Comparison of ENCODE assay signal across 9 mouse cellular contexts in the genomic region with DNA sequence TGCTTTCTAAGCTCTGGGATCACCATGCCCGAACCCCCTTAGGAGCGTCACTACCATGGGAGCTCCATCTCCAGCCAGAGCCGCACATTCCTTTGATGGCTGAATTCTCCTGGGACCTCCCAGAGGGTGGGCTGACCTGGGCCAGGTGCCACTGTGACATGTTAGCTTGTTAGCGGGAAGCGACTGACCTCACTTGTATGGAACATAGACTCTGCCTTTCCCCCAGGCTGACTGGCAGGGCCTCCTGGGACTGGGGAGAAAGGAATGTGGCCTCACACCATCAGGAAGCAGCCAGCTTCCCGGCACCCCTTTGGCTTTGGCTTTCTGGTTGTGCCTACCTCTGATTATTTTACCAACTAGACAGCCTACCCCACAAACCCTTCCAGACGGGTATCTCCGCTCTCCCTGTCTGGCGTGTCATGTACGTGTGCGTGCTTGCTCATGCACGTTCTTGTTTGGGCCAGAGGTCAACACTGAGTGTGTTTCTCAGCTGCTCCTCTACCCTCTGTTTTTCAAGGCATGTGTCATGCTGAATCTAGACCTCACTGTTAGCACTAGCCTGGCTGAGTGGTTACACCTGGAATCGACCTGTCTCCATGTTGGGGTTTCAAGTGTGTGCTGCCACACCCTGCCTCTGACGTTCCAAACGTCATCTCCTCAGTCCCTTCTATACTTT.
DNase-seq lines count a peak whose midpoint lies in the region; ATAC-seq and TF ChIP-seq lines count a peak whose summit lies in the region.
"Had no signal": no experiment of that assay in that cellular context is flagged by ENCODE, and none has a peak within 500 bp of the region (broad histone marks: within the 10 kb centered on the region; RNA-seq: fewer than 3 reads in every experiment).

No protein-coding gene starts in this region.

- no peak for TF ChIP-seq POLR2A in heart, adult 2 months (IDR thresholded peaks at IDR 0.05; ENCODE audit: insufficient read depth, low read depth, low read length)
- no peak for TF ChIP-seq POLR2A in kidney, adult 2 months (IDR thresholded peaks at IDR 0.05; ENCODE audit: low read depth, low read length)
- no peak for TF ChIP-seq POLR2A in thymus, adult 2 months (IDR thresholded peaks at IDR 0.05; ENCODE audit: control insufficient read depth, extremely low read depth, insufficient read depth, low read length, poor library complexity)

- H3K9ac ChIP-seq in heart, adult 2 months (ENCODE audit: low read depth, low read length): no peak overlapping the region
- peak overlapping the region; percentile 62; the same call in 1 of the 2 replicates for H3K9ac ChIP-seq in liver, embryonic 13.5 days

- no peak for TF ChIP-seq EP300 in heart, adult 2 months (IDR thresholded peaks at IDR 0.05; ENCODE audit: insufficient read depth, low read depth, low read length)

- H3K36me3 ChIP-seq in heart, adult 2 months (ENCODE audit: control insufficient read depth, insufficient read depth, low read length): no peaks in the 10 kb centered on the region; the same call in 1 of the 2 replicates
- H3K36me3 ChIP-seq in embryonic facial prominence, embryonic 10.5 days (replicated peaks): peaks cover 62% of the 10 kb centered on the region
- H3K36me3 ChIP-seq in kidney, adult 2 months (ENCODE audit: control insufficient read depth, insufficient read depth, low read length): no peaks in the 10 kb centered on the region; the same call in 1 of the 2 replicates
- peaks cover 29% of the 10 kb centered on the region for H3K36me3 ChIP-seq in liver, embryonic 13.5 days
- H3K36me3 ChIP-seq in thymus, adult 2 months (ENCODE audit: control insufficient read depth, insufficient read depth, low read length): no peaks in the 10 kb centered on the region

- intact Hi-C loops in heart, adult 2 months (cut with DNase I): loop anchor here (2.0 kb wide), 2 partner anchors 17 to 33 kb away; no protein-coding TSS in a partner anchor

- 0 out of 2 replicates have a peak, but pooled peaks cover 1% of the 10 kb centered on the region for H3K79me2 ChIP-seq in heart, adult 2 months (replicated peaks; ENCODE audit: control insufficient read depth, insufficient read depth, low read length)

- H3K4me2 ChIP-seq in liver, embryonic 13.5 days: no peak overlapping the region; the same call in 1 of the 2 replicates

- peak overlapping the region; percentile 69 for H3K27ac ChIP-seq in heart, adult 2 months
- H3K27ac ChIP-seq in embryonic facial prominence, embryonic 10.5 days (replicated peaks): peak overlapping the region; percentile 88
- H3K27ac ChIP-seq in kidney, adult 2 months (ENCODE audit: insufficient read depth, low read depth, low read length): no peak overlapping the region
- H3K27ac ChIP-seq in liver, embryonic 13.5 days: peak overlapping the region; percentile 97
- H3K27ac ChIP-seq in thymus, adult 2 months (ENCODE audit: control insufficient read depth, insufficient read depth, low read length): no peak overlapping the region

- DNase-seq in heart, adult 2 months: peak in 1 of 2 experiments; percentile 29
- DNase-seq in heart, adult 8-10 months (ENCODE audit: low spot score): no peak
- peak; percentile 32 for DNase-seq in embryonic facial prominence, embryonic 10.5 days (ENCODE audit: low spot score)
- peak; percentile 54 for DNase-seq in kidney, adult 2 months
- DNase-seq in liver, embryonic 13.5 days: no peak
- DNase-seq in thymus, adult 2 months: no peak
- DNase-seq in cerebellum, adult 9-10 months: no peak
- DNase-seq in cerebellum, postnatal 36 days: no peak
- DNase-seq: adrenal gland, postnatal 10 days had no signal

- H3K27me3 ChIP-seq in heart, adult 2 months (ENCODE audit: control insufficient read depth, insufficient read depth, low read length): no peaks in the 10 kb centered on the region
- H3K27me3 ChIP-seq in embryonic facial prominence, embryonic 10.5 days (replicated peaks; ENCODE audit: low read depth, poor library complexity, severe bottlenecking): peaks cover 15% of the 10 kb centered on the region; the same call in 1 of the 2 replicates
- no peaks in the 10 kb centered on the region for H3K27me3 ChIP-seq in kidney, adult 2 months (replicated peaks; ENCODE audit: control insufficient read depth, insufficient read depth, low read length)
- no peaks in the 10 kb centered on the region for H3K27me3 ChIP-seq in liver, embryonic 13.5 days
- no peaks in the 10 kb centered on the region for H3K27me3 ChIP-seq in thymus, adult 2 months (ENCODE audit: control insufficient read depth, insufficient read depth, low read length)

- WGBS in heart, adult 2 months: 77% methylated on average over 15 of the region's 15 CpGs
- 73% methylated on average over 15 of the region's 15 CpGs for WGBS in embryonic facial prominence, embryonic 10.5 days
- 69% methylated on average over 15 of the region's 15 CpGs for WGBS in kidney, adult 2 months
- WGBS in liver, embryonic 13.5 days (ENCODE audit: insufficient replicate concordance): 80% methylated on average over 15 of the region's 15 CpGs
- WGBS in thymus, adult 2 months: 94% methylated on average over 15 of the region's 15 CpGs

- H3K4me3 ChIP-seq in heart, adult 2 months: no peak overlapping the region
- H3K4me3 ChIP-seq in embryonic facial prominence, embryonic 10.5 days: no peak overlapping the region
- H3K4me3 ChIP-seq in kidney, adult 2 months (ENCODE audit: insufficient read depth, low read depth, low read length): no peak overlapping the region
- no peak overlapping the region for H3K4me3 ChIP-seq in liver, embryonic 13.5 days (replicated peaks)
- H3K4me3 ChIP-seq in thymus, adult 2 months (ENCODE audit: control insufficient read depth, insufficient read depth, low read length): no peak overlapping the region

- H3K4me1 ChIP-seq in heart, adult 2 months (ENCODE audit: control insufficient read depth, insufficient read depth, low read length): peaks cover 30% of the 10 kb centered on the region
- H3K4me1 ChIP-seq in embryonic facial prominence, embryonic 10.5 days: peaks cover 62% of the 10 kb centered on the region
- peaks cover 15% of the 10 kb centered on the region; the same call in 1 of the 2 replicates for H3K4me1 ChIP-seq in kidney, adult 2 months (ENCODE audit: control insufficient read depth, insufficient read depth, low read length)
- H3K4me1 ChIP-seq in liver, embryonic 13.5 days (replicated peaks): peaks cover 76% of the 10 kb centered on the region
- H3K4me1 ChIP-seq in thymus, adult 2 months (replicated peaks; ENCODE audit: control insufficient read depth, insufficient read depth, low read length): no peaks in the 10 kb centered on the region

- peaks cover 3% of the 10 kb centered on the region; the same call in 1 of the 2 replicates for H3K9me3 ChIP-seq in embryonic facial prominence, embryonic 10.5 days
- H3K9me3 ChIP-seq in liver, embryonic 13.5 days (replicated peaks): no peaks in the 10 kb centered on the region

- no peak for ATAC-seq in liver, embryonic 13.5 days (ENCODE audit: low read depth)

- no peak for TF ChIP-seq CTCF in heart, adult 2 months (IDR thresholded peaks at IDR 0.05)
- no peak for TF ChIP-seq CTCF in kidney, adult 2 months (conservative IDR thresholded peaks at IDR 0.05; ENCODE audit: insufficient read depth, insufficient read length, low read depth, low read length)
- TF ChIP-seq CTCF in thymus, adult 2 months (IDR thresholded peaks at IDR 0.05; ENCODE audit: borderline replicate concordance, control insufficient read depth, extremely low read depth, insufficient read depth, low read length, poor library complexity): no peak

Comparison
In these comparisons a context has a peak if more than half of its experiments do, and no peak if none do; other contexts are left out.
1. DNase-seq: peak in embryonic facial prominence, embryonic 10.5 days (single experiment) and kidney, adult 2 months (single experiment); none in heart, adult 8-10 months (single experiment), liver, embryonic 13.5 days (single experiment), thymus, adult 2 months (single experiment), cerebellum, adult 9-10 months (single experiment) and cerebellum, postnatal 36 days (0 of 2).
2. H3K27ac ChIP-seq: peak in heart, adult 2 months (single experiment), embryonic facial prominence, embryonic 10.5 days (single experiment) and liver, embryonic 13.5 days (single experiment); none in kidney, adult 2 months (single experiment) and thymus, adult 2 months (single experiment).